Mouse (Mus musculus) testis, adult 2 months (tissue): Measurements from ENCODE around the gene Cln6.
A peak's percentile ranks its signal among the peaks of the same experiment; 100 is the strongest.

ENCODE experiments used
- CTCF ChIP-seq: fragments of 200-500 bp; IDR thresholded peaks from 2 replicates; pipeline ENCODE4 v1.5.1; 2012; ENCODE audit warnings: low read depth, mild to moderate bottlenecking, inconsistent platforms, low read length, moderate library complexity; ENCODE audit not compliant: control insufficient read depth, insufficient read depth, insufficient replicate concordance
- POLR2A ChIP-seq: fragments of 200-500 bp; IDR thresholded peaks from 2 replicates; pipeline ENCODE4 v1.6.1; 2012; ENCODE audit warnings: low read depth, mild to moderate bottlenecking, inconsistent platforms, low read length, moderate library complexity; ENCODE audit not compliant: control insufficient read depth

GRCm38 (mm10) chr9:62881871-62882270, 43.3 kb downstream of the Cln6 start:
- TF ChIP-seq CTCF (0 out of 2 replicates have a peak, but pooled peaks have one; percentile 25), POLR2A (no peak)
